Mouse (Mus musculus): Measurements from ENCODE around the gene Kcnh3.
"Not testable (repeated sequence)": the region's sequence is repeated elsewhere in the genome, so short reads cannot be mapped to it uniquely, and the experiment has no call there.

Kcnh3 gene

DNA sequence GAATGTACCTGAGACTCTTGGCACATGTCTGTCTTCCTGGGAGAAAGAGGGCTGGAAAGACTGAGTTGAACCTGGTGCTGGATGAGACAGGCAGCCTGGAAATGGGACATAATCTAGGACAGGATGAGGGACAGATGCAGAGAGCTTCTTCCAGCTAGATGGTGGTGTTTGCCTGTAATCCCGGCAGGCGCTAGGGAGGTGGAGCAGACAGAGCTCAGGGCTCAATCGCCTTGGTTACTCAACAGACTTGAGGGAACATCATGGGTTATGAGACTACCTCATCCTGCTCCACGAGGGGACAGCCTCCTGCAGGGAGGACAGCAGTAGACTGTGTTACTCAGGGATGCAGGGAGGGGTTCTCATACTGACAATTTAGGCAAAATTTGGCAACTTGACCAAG is 16.6 kb downstream of the Kcnh3 start:
- no peak for DNase-seq

GRCm38 (mm10) chr15:99242045-99242444 is 17.4 kb downstream of the Kcnh3 start:
- DNase-seq, result no peak

GRCm38 (mm10) chr15:99246736-99247135 is 22.1 kb downstream of the Kcnh3 start:
- not testable (repeated sequence) for DNase-seq

- no peak for DNase-seq
These were observed 24.3 kb downstream of the Kcnh3 start for GRCm38 (mm10) chr15:99248972-99249371.

GRCm38 (mm10) chr15:99249938-99250337 is 25.3 kb downstream of the Kcnh3 start:
- DNase-seq, result no peak

DNA sequence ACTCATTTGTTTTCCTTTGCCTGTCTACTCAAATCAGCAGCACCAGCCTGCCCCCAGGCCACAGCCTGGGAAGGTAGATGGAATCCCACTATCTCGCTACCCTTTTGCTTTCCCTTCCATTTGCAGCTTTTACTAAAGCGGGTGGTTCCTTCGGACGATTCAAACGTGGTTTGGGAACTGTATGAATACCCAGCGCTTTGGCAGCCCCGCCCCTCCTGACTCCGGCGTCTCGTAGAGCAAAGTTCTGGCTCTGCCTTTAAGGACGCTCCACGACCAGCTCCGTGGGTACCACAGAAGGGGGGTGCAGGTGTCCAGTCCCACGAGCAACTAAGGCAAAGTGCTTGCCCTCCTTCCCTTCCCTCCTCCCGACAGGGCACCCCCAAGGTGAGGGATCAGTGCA is 26.4 kb downstream of the Kcnh3 start:
- DNase-seq, result not testable (repeated sequence)

- DNase-seq, result peak; percentile 96
These were observed 27.1 kb downstream of the Kcnh3 start, which contains the start of gene Mcrs1 for GRCm38 (mm10) chr15:99251626-99252380. Gene Mcrs1 (minus strand): TSS chr15:99251961.

DNA sequence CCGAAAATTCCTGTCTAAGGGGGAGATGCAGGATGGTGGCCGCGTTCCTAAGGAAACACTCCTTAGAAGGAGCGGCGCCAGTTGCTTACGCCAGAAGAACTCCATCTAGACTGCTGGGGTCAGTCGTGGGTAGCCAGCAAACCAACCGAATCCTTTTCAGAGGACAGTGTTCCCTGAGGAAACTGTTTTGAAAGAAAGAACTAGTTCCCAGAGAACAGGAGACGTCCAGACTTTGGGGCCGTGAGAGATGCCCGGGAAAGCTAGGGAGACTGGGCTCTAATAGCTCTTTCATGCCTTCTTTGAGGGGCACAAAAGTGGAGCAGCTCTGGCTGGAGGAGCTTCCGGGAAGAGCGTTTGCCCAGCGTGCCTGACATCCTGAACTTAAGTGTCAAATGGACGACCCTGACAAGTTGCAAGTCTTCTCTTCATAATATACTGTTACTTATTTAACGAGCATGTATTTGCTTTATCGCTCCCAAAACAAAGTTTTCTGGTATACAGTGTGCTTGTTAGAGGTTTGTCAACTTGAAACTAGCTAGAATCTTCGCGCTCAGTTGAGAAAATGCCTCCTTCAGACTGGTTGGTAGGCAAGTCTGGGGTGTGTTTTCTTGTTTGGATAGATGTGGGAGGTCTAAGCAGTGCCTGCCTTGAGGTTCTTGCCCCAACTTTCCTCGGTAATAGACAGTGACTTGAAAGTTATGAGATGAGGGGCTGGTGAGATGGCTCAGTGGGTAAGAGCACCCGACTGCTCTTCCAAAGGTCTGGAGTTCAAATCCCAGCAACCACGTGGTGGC is 27.9 kb downstream of the Kcnh3 start:
- DNase-seq, result no peak

DNA sequence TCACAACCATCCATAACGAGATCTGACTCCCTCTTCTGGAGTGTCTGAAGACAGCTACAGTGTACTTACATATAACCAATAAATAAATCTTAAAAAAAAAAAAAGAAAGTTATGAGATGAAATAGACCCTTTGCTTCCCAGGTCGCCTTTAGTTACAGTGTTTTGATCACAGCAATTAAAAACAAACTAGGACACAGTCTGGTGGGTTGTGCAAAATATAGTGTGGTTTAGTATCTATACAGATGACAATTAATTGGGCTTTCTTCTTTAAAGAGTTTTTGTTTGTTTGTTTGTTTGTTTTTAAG is 28.5 kb downstream of the Kcnh3 start:
- not testable (repeated sequence) for DNase-seq

DNA sequence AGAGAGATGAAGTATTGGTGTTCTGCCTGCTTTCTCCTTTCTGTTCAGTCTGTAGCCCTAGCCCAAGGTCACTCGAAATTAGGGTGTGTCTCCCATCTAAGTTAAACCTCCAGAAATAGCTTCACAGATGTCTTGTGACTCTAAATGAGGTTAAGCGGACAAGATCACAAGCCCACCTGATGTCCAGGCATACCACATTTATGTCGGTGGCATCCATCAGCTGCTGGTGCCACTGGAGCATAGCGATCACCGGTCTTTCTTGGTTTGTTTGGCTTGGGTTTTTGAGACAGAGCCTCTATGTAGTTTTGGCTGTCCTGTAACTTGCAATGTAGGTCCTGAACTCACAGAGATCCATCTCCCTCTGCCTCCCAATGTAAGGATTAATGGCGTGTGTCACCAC is 29.1 kb downstream of the Kcnh3 start:
- no peak for DNase-seq

- DNase-seq, result no peak
These were observed 29.9 kb downstream of the Kcnh3 start for GRCm38 (mm10) chr15:99254477-99255005.

GRCm38 (mm10) chr15:99255241-99255749 is 30.6 kb downstream of the Kcnh3 start:
- no peak for DNase-seq

DNA sequence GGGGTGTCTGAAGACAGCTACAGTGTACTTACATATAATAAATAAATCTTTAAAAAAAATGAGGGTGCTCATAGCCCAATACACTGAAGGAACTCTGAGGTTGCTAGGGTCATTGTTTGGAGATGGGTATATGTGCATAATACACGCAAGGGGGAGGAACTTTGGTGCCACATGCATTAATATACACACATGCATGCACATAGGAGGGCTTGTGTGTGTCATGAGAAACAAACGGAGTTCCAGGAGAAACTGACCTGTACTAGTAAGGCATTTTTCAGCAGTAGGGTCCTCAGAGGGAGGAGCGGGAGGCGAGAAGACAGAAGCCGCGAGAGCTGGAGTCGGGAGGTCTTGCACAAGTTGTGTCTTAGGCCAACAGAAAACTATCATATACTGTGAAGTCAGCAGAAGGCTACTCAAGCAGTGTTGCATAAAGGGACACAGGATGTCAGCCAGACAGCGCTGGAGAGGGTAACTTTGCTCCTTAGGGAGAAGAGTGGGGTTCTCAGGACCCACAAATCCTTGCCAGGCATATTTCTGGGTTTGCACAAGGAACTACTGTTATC is 34.6 kb downstream of the Kcnh3 start:
- DNase-seq, result no peak

DNA sequence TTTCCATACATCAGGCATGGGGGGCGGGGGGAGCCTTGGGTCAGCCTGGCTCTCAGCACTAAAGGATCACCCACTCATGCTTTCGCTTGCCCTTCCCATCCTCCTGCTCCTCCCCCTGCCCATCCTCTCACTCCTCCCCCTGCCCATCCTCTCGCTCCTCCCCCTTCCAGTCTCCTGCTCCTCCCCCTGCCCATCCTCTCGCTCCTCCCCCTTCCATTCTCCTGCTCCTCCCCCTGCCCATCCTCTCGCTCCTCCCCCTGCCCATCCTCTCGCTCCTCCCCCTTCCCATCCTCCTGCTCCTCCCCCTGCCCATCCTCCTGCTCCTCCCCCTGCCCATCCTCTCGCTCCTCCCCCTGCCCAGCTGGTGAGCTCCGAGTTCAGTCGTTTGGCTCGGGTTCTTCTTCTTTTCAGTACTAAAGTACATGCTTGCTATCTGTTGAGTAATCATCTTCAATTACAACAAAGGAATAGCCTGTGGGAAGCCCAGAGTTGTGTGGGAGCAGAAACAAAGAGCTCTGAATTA is 35.1 kb downstream of the Kcnh3 start:
- DNase-seq, result peak; percentile 61

GRCm38 (mm10) chr15:99262702-99263101 is 38.0 kb downstream of the Kcnh3 start:
- no peak for DNase-seq

- no peak for DNase-seq
These were observed 39.7 kb downstream of the Kcnh3 start for GRCm38 (mm10) chr15:99264363-99264762.

DNA sequence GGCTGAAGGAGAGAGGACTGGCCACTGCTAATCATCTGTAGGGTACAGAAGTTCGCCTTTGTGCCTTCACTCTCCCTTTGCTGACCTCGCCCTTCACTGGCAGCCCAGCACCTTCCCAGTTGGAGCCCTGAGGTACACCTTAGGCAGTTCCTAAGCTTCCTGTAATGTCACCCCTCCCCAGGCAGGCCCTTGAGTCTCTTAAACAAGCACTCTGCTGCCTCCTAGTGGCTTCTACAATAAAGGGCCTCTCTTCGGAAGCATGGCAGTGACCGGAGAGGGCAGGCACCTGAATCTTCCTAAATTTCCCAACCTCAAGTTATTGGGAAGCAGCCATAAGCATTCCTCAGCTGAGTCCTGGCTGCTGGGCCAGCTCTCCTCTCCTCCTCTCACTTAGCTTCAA is 41.0 kb downstream of the Kcnh3 start:
- peak; percentile 79 for DNase-seq

DNA sequence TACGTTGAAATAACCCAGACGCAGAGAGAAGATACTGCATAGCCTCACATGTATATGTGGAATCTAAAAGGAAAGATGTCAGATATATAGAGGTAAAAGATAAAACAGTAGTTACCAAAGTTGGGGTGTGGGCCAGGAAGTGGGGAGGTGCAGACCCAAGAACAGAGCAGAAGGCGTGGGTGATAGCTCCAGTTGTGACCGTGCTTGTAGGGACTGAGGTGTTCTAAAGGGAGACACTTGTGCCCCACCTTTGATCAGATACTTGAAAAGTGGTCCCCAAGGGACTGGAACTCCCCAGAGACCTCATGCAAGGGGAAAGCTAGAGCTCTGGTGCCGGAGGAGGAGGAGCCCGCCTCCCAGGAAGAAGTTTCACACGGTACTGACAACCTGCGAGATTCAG is 51.4 kb downstream of the Kcnh3 start:
- DNase-seq, result peak; percentile 37

DNA sequence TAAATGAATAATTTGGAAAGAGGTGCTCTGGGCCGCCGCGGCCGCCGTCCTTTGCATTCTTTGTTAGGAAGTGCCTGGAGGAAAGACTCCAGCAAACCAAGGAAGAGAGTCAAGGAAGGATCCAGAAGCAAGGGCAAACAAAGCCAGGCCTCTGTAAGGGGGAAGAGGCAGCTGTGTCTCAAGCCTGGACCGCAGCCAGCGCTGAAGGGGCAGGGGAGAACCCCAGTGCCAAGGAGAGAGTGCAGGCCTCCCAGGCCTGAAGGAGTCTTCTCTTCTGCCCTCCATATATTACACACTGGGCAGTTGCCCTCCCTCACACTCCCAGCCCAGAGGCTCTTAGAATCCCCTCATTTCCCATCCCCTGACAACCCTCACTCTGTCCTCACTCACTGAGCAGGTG is 53.6 kb downstream of the Kcnh3 start:
- DNase-seq, result no peak

DNA sequence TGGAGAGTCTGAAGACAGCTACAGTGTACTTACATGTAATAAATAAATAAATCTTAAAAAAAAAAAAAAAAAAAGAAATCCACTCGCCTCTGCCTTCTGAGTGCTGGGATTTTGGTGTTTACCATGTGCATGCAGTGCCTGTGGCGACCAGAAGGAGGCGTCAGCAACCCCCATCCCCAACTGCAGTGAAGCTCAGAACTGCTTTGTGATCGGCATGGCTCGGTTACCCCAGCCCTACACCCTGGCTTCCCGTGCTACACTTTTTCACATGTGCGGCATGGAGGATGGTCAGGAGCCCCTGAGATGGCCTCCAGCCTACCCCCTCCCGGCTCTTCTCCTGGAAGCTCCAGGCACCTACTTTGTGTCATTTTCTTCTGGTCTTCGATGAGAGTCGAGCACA is 58.8 kb downstream of the Kcnh3 start:
- no peak for DNase-seq

DNA sequence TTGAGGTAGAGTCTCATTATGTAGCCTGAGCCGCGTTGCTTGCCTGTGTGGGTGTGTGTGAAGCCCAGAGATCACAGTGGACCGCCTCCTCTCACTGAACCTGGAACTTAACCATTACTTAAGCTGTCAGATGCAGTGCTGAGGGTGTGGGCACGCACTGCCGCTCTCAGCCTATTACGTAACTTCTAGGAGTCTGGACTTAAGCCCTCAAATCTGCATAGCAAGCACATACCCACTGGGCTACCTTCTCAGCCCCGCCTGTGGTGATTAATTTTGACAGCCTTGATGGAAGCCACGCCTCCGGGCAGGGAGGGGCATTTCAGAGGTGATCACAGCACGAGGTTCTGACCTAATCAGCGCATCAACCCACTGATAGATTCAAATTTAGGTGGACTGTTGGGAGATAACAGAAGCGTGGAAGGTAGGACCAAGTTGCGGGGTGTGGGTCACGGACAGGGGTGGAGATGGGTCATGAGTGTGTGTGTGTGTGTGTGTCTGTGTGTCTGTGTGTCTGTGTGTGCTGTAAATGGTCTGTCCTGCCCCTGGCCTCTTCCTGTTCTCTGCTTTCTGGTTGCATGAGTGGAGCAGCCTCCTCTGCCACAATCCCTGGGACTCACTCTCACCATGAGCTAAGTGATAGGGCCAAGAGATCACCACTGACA is 60.0 kb downstream of the Kcnh3 start:
- no peak for DNase-seq

GRCm38 (mm10) chr15:99285189-99285535 is 60.5 kb downstream of the Kcnh3 start:
- no peak for DNase-seq

DNA sequence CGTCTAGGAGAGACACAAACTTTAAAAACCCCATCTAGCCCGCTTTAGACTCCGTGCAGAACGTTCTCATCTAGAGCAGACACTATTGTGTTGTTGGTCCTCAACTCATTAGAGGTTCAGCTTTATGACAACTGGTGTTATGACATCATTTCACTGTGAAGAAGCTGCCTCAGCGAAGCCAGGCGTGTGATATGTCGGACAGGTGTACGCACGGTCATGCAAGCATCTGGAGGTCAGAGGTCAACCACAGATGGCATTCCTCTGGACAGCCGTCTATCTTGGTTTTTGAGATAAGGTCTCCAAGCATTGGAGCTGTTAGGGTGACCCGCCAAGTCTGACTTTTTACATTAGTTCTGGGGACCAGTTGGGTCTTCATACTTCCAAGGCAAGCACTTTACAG is 65.9 kb downstream of the Kcnh3 start:
- DNase-seq, result no peak

Data from thymus, postnatal 25 days (tissue).